ENCODE assay signal across 17 mouse cellular contexts in genomic region chr4:151105886-151106285, GRCm38 (mm10). TPM values are rescaled to one million over a fixed set of nuclear protein-coding genes. Genes with fewer than 3 reads are reported as not detected.
A peak's percentile ranks its signal among the peaks of the same experiment; 100 is the strongest.
DNase-seq lines count a peak whose midpoint lies in the region; ATAC-seq lines count a peak whose summit lies in the region.
"Had no signal": no experiment of that assay in that cellular context is flagged by ENCODE, and none has a peak within 500 bp of the region (broad histone marks: within the 10 kb centered on the region; RNA-seq: fewer than 3 reads in every experiment).

No protein-coding gene starts in this region.

- peaks cover 31% of the 10 kb centered on the region for H3K4me1 ChIP-seq in heart, embryonic 15.5 days (replicated peaks)
- H3K4me1 ChIP-seq in hindbrain, embryonic 16.5 days (ENCODE audit: control insufficient read depth, insufficient read depth, low read depth, low read length): peaks cover 41% of the 10 kb centered on the region
- H3K4me1 ChIP-seq in neural tube, embryonic 14.5 days (ENCODE audit: control insufficient read depth, insufficient read depth, low read length): peaks cover 43% of the 10 kb centered on the region

- H3K9ac ChIP-seq in heart, embryonic 15.5 days: peak overlapping the region; percentile 30
- H3K9ac ChIP-seq in hindbrain, embryonic 16.5 days (ENCODE audit: low read depth, low read length): no peak overlapping the region
- no peak overlapping the region; the same call in 1 of the 2 replicates for H3K9ac ChIP-seq in neural tube, embryonic 14.5 days (replicated peaks; ENCODE audit: low read depth, low read length)
- H3K9ac ChIP-seq: embryonic facial prominence, embryonic 15.5 days; lung, embryonic 15.5 days had no signal

- 45% methylated on average over 6 of the region's 6 CpGs for WGBS in heart, embryonic 15.5 days
- 48% methylated on average over 6 of the region's 6 CpGs for WGBS in hindbrain, embryonic 16.5 days
- WGBS in neural tube, embryonic 14.5 days: 64% methylated on average over 6 of the region's 6 CpGs

- peak overlapping the region; percentile 70 for H3K4me3 ChIP-seq in heart, embryonic 15.5 days
- peak overlapping the region; percentile 85 for H3K4me3 ChIP-seq in hindbrain, embryonic 16.5 days (ENCODE audit: low read length)
- peak overlapping the region; percentile 77 for H3K4me3 ChIP-seq in neural tube, embryonic 14.5 days (ENCODE audit: low read depth, low read length)
- H3K4me3 ChIP-seq: embryonic facial prominence, embryonic 15.5 days; lung, embryonic 15.5 days had no signal

- intact Hi-C loops in heart, postnatal 14 days (cut with DNase I): no loop called here

- ATAC-seq in heart, embryonic 15.5 days (replicated peaks; ENCODE audit: insufficient number of reproducible peaks, insufficient read depth, low FRiP score, low read depth): no peak
- ATAC-seq in hindbrain, embryonic 16.5 days: no peak
- ATAC-seq in neural tube, embryonic 14.5 days (ENCODE audit: low read depth): no peak
- ATAC-seq: intestine, embryonic 16.5 days had no signal

- H3K36me3 ChIP-seq in heart, embryonic 15.5 days: no peaks in the 10 kb centered on the region
- H3K36me3 ChIP-seq in hindbrain, embryonic 16.5 days (ENCODE audit: control insufficient read depth, insufficient read depth, low read length): no peaks in the 10 kb centered on the region
- no peaks in the 10 kb centered on the region for H3K36me3 ChIP-seq in neural tube, embryonic 14.5 days (ENCODE audit: control insufficient read depth, insufficient read depth, low read length)
- H3K36me3 ChIP-seq: embryonic facial prominence, embryonic 15.5 days; lung, embryonic 15.5 days had no signal

- H3K9me3 ChIP-seq in heart, embryonic 15.5 days (replicated peaks): no peaks in the 10 kb centered on the region
- no peaks in the 10 kb centered on the region for H3K9me3 ChIP-seq in hindbrain, embryonic 16.5 days (ENCODE audit: control insufficient read depth, low read length)
- H3K9me3 ChIP-seq in neural tube, embryonic 14.5 days (ENCODE audit: control insufficient read depth, low read length): no peaks in the 10 kb centered on the region
- H3K9me3 ChIP-seq: embryonic facial prominence, embryonic 15.5 days; lung, embryonic 15.5 days had no signal

- peak overlapping the region; percentile 89 for H3K4me2 ChIP-seq in heart, embryonic 15.5 days
- H3K4me2 ChIP-seq in hindbrain, embryonic 16.5 days (ENCODE audit: low read length): peak overlapping the region; percentile 64
- H3K4me2 ChIP-seq in neural tube, embryonic 14.5 days (ENCODE audit: low read depth, low read length): peak overlapping the region; percentile 61
- H3K4me2 ChIP-seq: embryonic facial prominence, embryonic 15.5 days; lung, embryonic 15.5 days had no signal

- H3K27me3 ChIP-seq in heart, embryonic 15.5 days: peaks cover 17% of the 10 kb centered on the region; the same call in 1 of the 2 replicates
- H3K27me3 ChIP-seq in hindbrain, embryonic 16.5 days (replicated peaks; ENCODE audit: control insufficient read depth, insufficient read depth, low read length): no peaks in the 10 kb centered on the region
- no peaks in the 10 kb centered on the region for H3K27me3 ChIP-seq in neural tube, embryonic 14.5 days (ENCODE audit: control insufficient read depth, insufficient read depth, low read length)

- peak; percentile 54 for DNase-seq in cerebellum, adult 9-10 months
- DNase-seq in cerebellum, postnatal 4 days (ENCODE audit: low spot score in 2 of 2): no peak
- DNase-seq in heart, postnatal 14 days: no peak
- DNase-seq in urinary bladder, postnatal 36 days (ENCODE audit: low spot score in 2 of 2): no peak
- no peak for DNase-seq in embryo, embryonic 11 days
- DNase-seq: adrenal gland, postnatal 14 days; kidney, postnatal 36 days; liver had no signal

- H3K27ac ChIP-seq in heart, embryonic 15.5 days: peak overlapping the region; percentile 92
- H3K27ac ChIP-seq in hindbrain, embryonic 16.5 days (ENCODE audit: low read depth, low read length): no peak overlapping the region
- H3K27ac ChIP-seq in neural tube, embryonic 14.5 days (ENCODE audit: low read depth, low read length): no peak overlapping the region
- H3K27ac ChIP-seq: embryonic facial prominence, embryonic 15.5 days; left cerebral cortex, adult 2 months; lung, embryonic 15.5 days had no signal

RNA-seq across cellular contexts. Expression of gene Gm13090, which starts 16.5 kb away (rescaled TPM):
- polyA plus RNA-seq in heart, embryonic 15.5 days (2015; fragmentation: Nextera tagmentation; extraction: Ambion mirVana): not detected in 2 replicates
- not detected for total RNA-seq in heart, postnatal 14 days (2021)
- not detected in 2 replicates for polyA plus RNA-seq in hindbrain, embryonic 16.5 days (2015; fragmentation: Nextera tagmentation; extraction: Ambion mirVana)
- 0.63 and 1.4 TPM in 2 replicates for polyA plus RNA-seq in neural tube, embryonic 14.5 days (2014; fragmentation: Nextera tagmentation; extraction: Ambion mirVana)
- total RNA-seq: adrenal gland, postnatal 14 days; gastrocnemius, adult 18-20 months; left cerebral cortex, adult 2 months had no signal
- polyA plus RNA-seq: embryonic facial prominence, embryonic 15.5 days; intestine, embryonic 16.5 days; lung, embryonic 15.5 days; spleen, adult 2 months had no signal

RNA-seq across cellular contexts. Expression of gene Vamp3, which starts 48.1 kb away (rescaled TPM):
- polyA plus RNA-seq in heart, embryonic 15.5 days (2015; fragmentation: Nextera tagmentation; extraction: Ambion mirVana): 88.0 and 98.5 TPM in 2 replicates
- total RNA-seq in heart, postnatal 14 days (2021): 10 to 100 TPM; 73.1 to 78.0 TPM
- polyA plus RNA-seq in hindbrain, embryonic 16.5 days (2015; fragmentation: Nextera tagmentation; extraction: Ambion mirVana): 54.6 and 55.7 TPM in 2 replicates
- 36.6 and 45.2 TPM in 2 replicates for polyA plus RNA-seq in neural tube, embryonic 14.5 days (2014; fragmentation: Nextera tagmentation; extraction: Ambion mirVana)
